ENCODE assay signal across 11 mouse cellular contexts in genomic region chr13:49020152-49020551, GRCm38 (mm10). TPM values are rescaled to one million over a fixed set of nuclear protein-coding genes. Genes with fewer than 3 reads are reported as not detected.
DNase-seq lines count a peak whose midpoint lies in the region; TF ChIP-seq lines count a peak whose summit lies in the region.
"Had no signal": no experiment of that assay in that cellular context is flagged by ENCODE, and none has a peak within 500 bp of the region (broad histone marks: within the 10 kb centered on the region; RNA-seq: fewer than 3 reads in every experiment).

No protein-coding gene starts in this region.

- TF ChIP-seq CTCF in ES-Bruce4 (IDR thresholded peaks at IDR 0.05; ENCODE audit: low read depth, low read length), result no peak

- H3K4me3 ChIP-seq in heart, embryonic 10.5 days, result no peak overlapping the region
- H3K4me3 ChIP-seq in ES-Bruce4 (ENCODE audit: low read depth, low read length), result no peak overlapping the region
- H3K4me3 ChIP-seq: heart, adult 2 months had no signal

- H3K27ac ChIP-seq in heart, embryonic 10.5 days, result peak overlapping the region; percentile 36; the same call in 1 of the 2 replicates
- H3K27ac ChIP-seq in ES-Bruce4 (ENCODE audit: insufficient read depth, low read length), result no peak overlapping the region
- H3K27ac ChIP-seq: heart, adult 2 months; liver, embryonic 14.5 days had no signal

- no peak for TF ChIP-seq POLR2A in ES-Bruce4 (IDR thresholded peaks at IDR 0.05; ENCODE audit: insufficient read depth, low read length)

- intact Hi-C loops in heart, postnatal 36 days (cut with DNase I), result no loop called here

- H3K4me1 ChIP-seq in heart, embryonic 10.5 days, result peaks cover 29% of the 10 kb centered on the region
- peaks cover 15% of the 10 kb centered on the region for H3K4me1 ChIP-seq in ES-Bruce4 (ENCODE audit: control insufficient read depth, insufficient read depth, low read length)

- no peak overlapping the region for H3K9ac ChIP-seq in ES-Bruce4 (ENCODE audit: low read depth, poor library complexity, severe bottlenecking)
- H3K9ac ChIP-seq: liver, embryonic 14.5 days had no signal

- DNase-seq in heart, embryonic 10.5 days (ENCODE audit: low spot score), result peak; percentile 82
- no peak for DNase-seq in heart, postnatal 36 days
- DNase-seq in gastrocnemius, postnatal 10 days, result peak; percentile 74
- DNase-seq in liver, result peak; percentile 38
- no peak for DNase-seq in adrenal gland, adult 18-20 months (ENCODE audit: low spot score in 2 of 2)
- no peak for DNase-seq in lung, adult 18-20 months
- no peak for DNase-seq in cerebellum, adult 9-10 months

- 49% methylated on average over 5 of the region's 5 CpGs for WGBS in heart, embryonic 10.5 days

- no peaks in the 10 kb centered on the region for H3K9me3 ChIP-seq in heart, embryonic 10.5 days
- H3K9me3 ChIP-seq in ES-Bruce4 (replicated peaks; ENCODE audit: control insufficient read depth, insufficient read depth, low read length, poor library complexity, severe bottlenecking), result no peaks in the 10 kb centered on the region

- TF ChIP-seq EP300 in ES-Bruce4 (IDR thresholded peaks at IDR 0.05; ENCODE audit: insufficient read depth, low read depth, low read length), result peak; percentile 98

- H3K36me3 ChIP-seq in heart, embryonic 10.5 days, result no peaks in the 10 kb centered on the region
- no peaks in the 10 kb centered on the region for H3K36me3 ChIP-seq in ES-Bruce4 (ENCODE audit: control insufficient read depth, insufficient read depth, low read length, poor library complexity, severe bottlenecking)
- H3K36me3 ChIP-seq: G1E had no signal

- 0 out of 2 replicates have a peak, but pooled peaks cover 13% of the 10 kb centered on the region for H3K27me3 ChIP-seq in heart, embryonic 10.5 days (ENCODE audit: insufficient read depth, poor library complexity, severe bottlenecking)
- H3K27me3 ChIP-seq in ES-Bruce4 (ENCODE audit: control insufficient read depth, insufficient read depth, low read length, poor library complexity, severe bottlenecking), result no peaks in the 10 kb centered on the region

RNA-seq across cellular contexts. Expression of gene Fam120a, which starts 52.3 kb away (rescaled TPM):
- polyA plus RNA-seq in heart, embryonic 10.5 days (2016; fragmentation: Nextera tagmentation; extraction: Ambion mirVana), result 17.5 and 20.7 TPM in 2 replicates
- 100 to 1,000 TPM; 104 to 116 TPM for total RNA-seq in heart, postnatal 36 days (2021)
- polyA plus RNA-seq in ES-Bruce4 (2011; ENCODE audit: insufficient read depth, insufficient read length, low read depth, missing spikeins), result 92.0 and 96.4 TPM in 2 replicates
- 100 to 1,000 TPM in 1 of 2 experiments, 10 to 100 TPM in 1; 96.4 to 101 TPM for total RNA-seq in gastrocnemius, postnatal 10 days (2021)
- total RNA-seq in adrenal gland, adult 18-20 months (2021), result 100 to 1,000 TPM; 148 to 180 TPM

Comparison
In these comparisons a context has a peak if more than half of its experiments do, and no peak if none do; other contexts are left out.
1. DNase-seq: peak in heart, embryonic 10.5 days (single experiment), gastrocnemius, postnatal 10 days (single experiment) and liver (single experiment); none in heart, postnatal 36 days (0 of 2), adrenal gland, adult 18-20 months (0 of 2), lung, adult 18-20 months (0 of 2) and cerebellum, adult 9-10 months (single experiment).